Mouse (Mus musculus): Measurements from ENCODE around the gene Spata16.

The Spata16 gene

DNA sequence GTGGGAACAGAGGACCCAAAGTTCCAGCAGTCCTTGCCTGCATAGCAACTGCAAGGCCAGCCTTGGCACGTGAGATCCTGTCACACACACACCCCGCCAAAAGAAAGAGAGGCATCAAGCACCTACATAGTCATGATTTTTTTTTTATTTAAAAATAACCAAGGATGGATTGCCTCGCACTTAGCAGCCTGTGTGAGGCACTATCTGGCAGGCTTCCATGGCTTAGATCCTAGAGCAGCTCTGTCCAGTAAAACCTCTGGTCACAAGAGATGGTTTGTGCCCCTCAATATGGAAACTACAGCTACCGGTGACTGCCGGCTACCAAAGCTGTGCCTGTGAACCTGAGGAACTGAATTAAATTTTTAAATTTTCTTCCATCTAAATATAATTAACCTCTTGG lies 195.5 kb downstream of the Spata16 start:
- no peak for DNase-seq (ENCODE audit: low spot score in 2 of 2)

DNA sequence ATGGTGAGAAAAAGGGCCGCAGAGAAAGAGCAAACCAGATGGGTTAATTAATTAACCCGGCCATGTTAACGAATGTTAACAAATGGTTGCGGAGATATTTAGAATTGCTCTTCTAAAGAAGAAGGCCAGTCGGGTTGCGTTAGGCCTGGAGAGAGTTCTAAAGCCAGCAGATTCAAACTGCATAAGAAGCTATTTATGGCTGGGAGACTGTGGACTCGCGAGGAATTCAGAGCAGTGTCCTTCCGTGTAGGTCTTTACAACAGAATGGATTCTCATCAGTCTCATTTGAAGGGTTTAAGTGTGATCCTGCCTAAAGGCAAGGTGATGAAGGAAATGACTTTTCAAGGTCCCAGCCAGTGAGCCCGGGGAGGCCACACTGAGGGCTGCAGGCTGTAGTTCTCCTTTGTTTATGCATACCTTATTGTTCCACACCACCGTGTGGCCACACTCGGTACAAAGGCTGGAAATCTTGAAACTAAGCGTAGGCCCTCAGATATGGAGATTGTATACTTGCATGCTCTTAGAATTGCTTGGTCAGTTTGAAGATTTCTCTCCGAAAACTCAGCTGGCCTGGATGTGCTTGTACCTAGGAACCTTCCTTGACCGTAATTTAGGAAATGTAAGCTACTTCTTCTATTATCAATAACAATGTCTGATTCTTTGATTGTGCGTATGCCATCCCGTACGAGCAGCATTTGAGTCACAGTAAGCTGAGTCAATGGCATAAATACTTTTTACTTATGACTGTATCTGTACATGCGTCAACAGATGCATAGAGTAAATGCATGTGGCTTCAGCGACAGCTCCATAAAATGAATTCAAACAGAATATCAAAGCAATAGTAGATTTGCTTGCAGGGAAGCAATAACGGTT lies 197.0 kb downstream of the Spata16 start:
- no peak for DNase-seq (ENCODE audit: low spot score in 2 of 2)

DNA sequence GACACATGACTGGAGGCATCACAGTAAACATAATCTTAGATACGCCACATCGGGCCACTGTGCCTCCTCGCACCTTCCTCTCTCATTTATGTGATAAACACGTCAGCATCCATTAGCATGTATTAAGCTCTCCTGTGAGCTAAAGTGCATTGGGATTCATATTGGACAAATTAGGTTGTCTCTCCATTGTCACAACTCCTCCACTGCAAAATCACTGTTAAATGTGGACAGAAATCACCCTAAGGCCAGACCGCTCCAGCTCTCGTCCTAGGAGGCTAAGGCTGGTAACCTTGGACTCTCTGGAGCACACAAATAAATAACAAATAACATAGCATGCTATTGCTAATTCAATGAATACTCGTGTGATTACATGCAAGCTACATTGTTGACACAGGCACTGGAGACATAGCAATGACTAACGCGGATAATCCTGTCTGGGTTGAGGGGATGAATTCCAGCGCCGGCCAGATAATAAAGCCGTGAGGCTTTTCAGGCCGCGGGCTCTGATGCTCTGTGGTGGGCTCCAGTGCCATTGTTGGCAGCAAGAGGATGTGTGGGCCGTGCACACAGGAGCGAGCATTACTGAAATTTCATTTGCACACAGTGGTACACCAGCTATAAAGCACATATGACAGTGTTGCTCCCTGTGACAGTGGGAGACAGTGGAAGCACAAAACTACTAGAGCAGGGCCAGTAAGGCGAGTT lies 197.8 kb downstream of the Spata16 start:
- DNase-seq (ENCODE audit: low spot score in 2 of 2): no peak

DNA sequence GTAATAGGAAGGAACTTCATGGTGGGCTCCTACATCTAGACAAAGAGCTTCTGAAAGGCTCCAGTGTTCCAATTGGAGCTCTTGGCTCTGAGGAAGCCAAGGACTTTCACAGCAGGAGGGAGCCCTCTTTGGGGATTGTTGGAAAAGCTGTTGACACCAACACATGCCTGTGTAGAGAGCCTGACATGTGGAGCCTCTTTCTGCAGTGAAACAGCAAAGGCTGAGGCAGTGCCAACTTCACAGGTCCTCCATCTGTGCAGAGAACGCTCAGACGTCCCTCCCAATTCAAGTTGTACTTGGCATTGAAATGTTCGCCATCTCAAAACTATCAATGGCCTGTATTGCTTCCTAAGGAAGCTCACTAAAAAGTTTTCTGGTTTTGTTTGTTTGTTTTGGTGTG lies 207.6 kb downstream of the Spata16 start:
- DNase-seq (ENCODE audit: low spot score in 2 of 2): no peak

DNA sequence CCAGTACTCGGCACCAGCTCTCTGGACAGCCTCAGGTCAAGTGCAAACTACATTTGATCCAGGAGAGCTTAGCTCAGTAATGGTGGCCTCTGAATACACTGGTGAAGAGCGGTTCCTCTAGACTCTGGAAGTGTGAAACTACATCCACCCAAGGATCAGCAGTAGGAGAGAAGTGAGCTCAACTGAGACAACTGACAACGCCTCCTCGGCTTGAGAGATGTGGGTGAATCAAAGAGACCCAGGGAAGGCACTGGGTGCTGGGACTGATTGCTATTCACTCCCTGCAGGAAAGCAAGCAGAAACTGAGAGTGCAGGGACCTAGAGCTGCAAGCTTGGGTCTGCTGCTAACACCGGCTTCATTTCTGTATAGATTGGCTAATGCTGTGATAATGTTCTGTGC lies 210.5 kb downstream of the Spata16 start:
- no peak for DNase-seq (ENCODE audit: low spot score in 2 of 2)

DNA sequence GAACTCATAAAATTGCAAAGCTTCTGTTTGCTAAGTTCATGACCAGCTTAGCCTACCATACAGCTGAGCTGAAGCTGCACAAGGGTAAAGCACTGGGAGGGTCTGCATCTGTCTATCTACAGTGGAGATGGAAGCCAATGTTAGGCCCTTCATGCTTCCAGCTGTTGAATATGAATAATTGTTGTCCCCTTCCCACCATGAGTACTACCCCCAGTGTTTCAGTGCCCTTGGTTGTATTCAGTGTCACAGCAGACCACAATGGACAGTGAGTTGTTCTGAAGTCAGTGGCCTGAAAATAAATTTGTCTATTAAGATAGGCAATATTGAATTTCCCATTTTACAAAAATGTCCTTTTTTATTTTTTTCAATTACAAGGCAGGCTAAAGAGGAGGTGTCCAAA lies 212.8 kb downstream of the Spata16 start:
- no peak for DNase-seq (ENCODE audit: low spot score in 2 of 2)

DNA sequence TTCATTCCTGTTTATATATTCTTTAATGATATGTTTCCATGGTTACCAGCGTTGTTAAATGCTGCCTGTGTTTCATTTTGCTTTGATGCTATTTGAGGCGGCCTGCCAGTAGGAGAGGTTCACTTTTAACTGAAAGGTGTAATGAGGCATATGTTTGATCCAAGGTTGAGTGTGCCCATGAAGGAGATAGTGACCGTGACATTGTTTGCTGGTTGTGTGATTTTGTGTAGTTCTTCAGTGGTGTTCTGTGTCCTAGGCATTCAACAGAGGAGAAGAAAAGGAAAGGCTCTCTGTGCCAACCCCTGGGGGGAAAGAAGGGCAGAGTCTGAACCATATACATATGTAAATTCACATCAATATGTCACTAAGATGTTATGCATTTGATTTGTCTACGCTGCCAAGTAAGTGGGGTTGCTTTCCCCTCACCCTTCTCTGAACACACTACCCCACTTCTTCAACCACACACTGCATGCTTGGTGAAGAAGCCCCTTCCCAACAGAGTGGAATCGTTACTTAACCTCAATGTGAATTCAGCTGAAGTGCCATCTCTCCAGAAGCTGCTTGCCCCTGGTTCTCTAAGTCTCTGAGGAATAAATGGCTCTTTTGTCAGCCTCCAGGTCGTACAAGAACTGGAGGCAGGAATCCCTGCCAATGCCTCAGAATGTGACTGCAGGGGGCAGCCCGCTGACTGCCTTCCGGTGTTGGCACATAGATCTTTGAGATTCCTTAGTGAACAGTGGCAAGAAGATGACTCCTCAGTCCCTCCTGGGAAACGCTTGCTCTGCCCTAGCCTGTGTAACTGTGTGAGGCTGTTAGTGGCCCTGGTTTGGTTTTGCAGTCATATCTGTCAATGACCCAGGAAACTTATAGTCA lies 213.5 kb downstream of the Spata16 start:
- DNase-seq (ENCODE audit: low spot score in 2 of 2): no peak

DNA sequence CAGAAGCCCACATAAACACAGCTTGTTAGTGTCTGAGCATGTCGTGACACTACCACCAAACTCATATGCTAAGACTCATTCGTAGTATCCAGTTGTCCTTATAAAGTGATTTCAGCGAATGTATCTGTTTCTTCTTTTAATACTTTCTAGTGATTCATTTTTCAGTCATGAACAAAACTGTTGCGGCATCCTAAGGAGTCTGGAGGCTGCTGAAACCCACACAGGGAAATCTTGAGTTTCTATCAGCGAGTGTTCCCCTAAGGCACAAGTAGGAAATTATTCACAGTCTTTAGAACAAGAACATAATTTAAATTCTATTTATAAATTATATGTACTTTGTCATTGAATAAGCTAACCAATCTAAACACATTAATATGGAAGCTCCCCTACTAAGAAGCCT lies 216.1 kb downstream of the Spata16 start:
- DNase-seq (ENCODE audit: low spot score in 2 of 2): no peak

DNA sequence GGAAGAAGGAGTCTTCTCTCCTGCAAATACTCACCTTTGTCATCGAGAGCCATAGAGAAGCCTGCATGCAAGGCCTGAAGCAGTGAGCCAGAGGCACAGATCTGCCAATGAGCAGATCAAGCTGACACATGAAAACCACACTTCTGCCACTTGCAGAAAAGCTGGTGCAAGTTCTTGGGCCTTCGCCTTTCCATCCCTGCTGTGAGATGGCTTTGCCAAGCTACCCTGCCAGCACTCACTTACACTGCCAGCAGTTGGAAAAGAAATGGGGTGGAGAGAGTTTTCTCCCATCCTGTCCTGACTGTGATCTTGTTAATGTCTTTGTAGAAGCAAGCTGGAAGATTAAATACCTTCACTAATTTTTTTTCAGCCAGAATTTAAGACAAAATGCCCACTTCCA lies 237.3 kb downstream of the Spata16 start:
- DNase-seq (ENCODE audit: low spot score in 2 of 2): no peak

DNA sequence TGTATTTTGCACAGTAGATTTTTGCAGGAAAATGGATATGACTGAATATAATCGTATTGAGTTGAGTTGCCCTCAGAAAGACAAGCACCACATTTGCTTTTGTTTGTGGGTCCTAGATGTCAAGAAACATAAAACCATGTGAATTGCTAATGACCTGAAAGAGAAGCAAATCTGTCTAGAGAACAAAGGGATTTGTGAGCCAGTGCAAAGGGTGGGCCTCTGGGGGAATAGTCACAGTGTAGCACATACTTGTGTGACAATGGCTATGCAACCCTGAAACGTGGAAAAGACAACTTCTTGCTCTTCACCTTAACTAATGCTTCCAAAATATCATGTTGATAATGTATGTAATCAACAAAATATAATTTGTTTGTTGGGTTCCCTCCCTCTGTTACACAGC lies 239.9 kb downstream of the Spata16 start:
- DNase-seq (ENCODE audit: low spot score in 2 of 2): no peak

DNA sequence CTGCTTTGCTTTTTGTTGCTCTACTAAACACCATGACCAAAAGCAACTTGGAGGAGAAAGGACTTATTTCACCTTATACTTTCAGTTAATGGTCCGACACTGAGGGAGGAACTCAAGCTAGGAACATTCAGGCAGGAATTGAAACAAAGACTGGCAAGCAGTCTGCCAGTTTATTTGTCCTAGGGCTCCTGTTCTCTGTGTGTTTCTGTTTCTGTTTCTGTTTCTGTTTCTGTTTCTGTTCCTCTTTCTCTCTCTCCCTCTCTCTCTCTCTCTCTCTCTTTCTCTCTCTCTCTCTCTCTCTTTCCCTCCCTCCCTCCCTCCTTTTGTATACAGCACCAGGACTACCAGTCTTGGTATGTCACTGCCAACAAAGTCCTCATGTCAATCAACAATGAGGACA lies 279.2 kb downstream of the Spata16 start:
- DNase-seq (ENCODE audit: low spot score in 2 of 2): no peak

DNA sequence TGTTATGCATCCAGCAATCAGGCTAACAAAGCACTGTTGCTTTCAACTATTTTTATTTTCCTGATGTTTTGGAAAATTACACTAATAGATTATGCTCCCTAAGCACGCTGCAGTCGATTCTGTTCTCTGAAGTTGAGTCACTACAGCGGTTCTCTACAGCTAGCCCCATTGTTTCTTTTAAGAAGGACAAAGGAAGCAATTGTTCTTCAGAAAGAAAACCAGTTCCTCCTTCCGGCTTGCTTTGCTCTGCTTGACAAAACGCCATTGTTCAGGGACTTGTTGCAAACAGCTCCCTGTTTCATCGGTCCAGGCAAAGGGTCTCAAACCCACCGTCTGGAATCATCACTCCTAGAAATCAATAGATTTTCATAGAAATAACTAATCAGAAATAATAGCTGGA lies 283.6 kb downstream of the Spata16 start:
- no peak for DNase-seq (ENCODE audit: low spot score in 2 of 2)

DNA sequence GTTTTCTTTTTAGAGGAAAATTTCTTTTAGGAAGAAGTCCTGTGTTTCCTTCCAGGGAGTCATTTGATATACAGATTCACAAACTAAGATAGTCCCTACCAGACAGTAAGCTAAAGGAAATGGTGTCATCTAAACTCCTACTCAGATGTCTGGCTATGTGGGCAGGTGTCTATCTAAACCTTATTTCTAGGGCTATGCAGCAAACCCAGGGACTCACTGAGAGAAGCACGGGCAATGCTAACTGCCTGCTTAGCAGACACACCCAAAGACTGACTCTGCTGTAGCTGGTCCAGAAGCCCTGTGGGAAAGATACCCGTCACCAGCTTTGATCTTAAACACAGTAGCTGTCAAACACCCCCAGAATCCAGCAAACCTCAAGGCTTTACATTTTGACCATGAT lies 284.2 kb downstream of the Spata16 start:
- DNase-seq (ENCODE audit: low spot score in 2 of 2): no peak

DNA sequence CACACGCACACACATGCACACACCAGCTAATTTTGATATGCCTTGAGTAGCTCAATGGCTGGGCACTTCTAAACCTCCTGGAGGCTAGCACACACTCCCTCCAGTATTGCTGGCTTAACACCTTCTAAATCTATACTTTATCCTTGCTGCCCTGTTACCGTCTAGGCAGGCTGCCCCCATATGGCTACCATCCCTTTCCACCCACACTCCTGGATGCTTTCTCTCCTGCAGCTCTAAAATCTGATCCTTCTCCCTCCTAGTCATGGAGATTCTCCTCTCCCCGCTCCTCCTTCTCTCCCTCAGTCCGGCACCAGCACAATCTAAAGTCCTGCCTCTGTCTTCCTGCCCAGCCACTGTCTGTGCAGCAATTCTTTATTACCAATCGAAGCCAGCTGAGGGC lies 286.0 kb downstream of the Spata16 start:
- DNase-seq (ENCODE audit: low spot score in 2 of 2): no peak

DNA sequence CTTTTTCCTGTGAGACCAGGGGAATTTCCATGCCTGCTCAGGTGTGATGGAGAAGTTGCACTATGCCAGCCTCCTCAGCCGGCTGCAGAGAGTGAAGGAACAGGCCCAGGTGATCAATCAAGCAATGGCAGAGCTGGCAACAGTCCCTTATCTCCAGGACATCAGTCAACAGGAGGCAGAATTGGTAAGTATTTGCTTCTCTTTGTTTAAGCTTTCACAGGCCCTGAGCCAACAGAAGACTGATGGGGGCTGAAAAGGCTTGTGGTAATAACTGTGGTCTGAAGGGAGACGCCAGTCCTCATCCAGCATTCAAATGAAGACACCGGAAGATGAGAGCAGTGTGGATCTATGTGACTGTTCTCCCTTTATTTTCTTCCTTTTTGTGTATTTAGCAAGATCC lies 286.8 kb downstream of the Spata16 start:
- DNase-seq (ENCODE audit: low spot score in 2 of 2): no peak

DNA sequence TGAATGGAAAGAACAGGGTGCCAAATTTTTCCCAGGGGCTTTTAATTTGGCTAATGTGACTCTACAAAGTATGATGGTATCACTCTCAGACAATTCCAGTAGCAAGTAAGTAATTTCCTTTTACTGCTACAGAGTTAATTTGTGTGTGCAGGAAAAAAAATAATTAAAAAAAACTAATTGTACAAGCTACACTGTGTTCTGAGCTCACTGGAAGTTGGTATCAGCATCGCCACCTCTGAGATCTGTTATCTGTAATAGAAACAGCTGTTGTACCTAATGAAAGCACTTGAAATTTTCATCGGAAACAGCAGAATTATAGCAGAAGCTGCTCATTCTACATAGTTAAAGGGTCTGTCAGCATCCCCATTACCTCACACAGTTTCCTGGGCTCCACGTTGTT lies 295.7 kb downstream of the Spata16 start:
- no peak for DNase-seq (ENCODE audit: low spot score in 2 of 2)

DNA sequence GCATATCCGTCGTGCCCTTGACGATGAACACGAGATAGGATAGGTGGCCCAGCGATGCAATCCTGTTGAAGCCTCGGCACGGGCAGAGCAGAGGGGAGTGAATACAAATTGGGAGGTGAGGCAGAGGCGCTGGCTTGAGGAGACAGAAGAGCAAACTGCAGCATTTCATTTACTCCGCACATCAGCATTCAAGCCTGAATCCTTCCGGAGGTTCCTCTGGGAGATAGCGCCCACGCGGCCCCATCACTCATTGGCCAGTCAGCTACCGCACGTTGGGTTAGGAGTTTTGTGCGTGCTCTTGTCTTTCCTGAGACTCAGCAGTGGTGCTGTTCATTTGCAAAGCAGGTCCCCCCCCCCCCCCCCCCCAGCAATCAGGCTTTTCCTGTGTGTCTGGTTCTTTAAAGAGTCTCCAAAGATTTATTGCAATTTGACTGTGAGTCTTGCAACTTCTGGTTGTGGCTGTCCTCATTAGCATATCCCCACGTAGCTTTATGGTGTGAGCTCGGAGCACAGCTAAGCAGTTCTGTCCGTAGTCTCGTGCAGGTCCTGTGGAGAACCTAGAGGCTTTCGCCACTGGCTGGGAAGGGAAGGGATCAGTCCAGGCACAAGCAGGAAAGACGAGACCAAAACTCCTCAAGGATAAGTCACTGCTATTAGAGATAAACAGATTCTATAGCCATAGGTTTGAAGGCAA lies 299.6 kb downstream of the Spata16 start:
- no peak for DNase-seq (ENCODE audit: low spot score in 2 of 2)

DNA sequence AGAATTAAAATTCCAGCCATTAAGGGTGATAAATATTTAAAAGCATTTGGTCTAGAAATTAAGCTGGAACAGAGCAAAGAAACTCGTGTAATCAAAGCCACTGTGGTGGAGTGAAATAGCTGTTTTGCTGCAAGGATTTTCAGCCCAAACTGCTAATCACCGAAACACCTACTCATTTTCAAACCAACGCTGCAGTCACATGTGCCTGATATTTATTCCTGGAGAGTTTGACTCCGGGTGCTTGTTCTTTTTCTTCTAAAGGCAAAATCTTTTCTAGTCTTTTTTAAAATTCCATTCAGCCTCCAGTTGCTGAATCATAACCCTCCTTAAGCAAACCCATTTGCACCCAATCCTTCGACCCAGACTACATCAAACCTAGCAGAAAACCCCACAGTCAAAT lies 329.4 kb downstream of the Spata16 start:
- DNase-seq (ENCODE audit: low spot score in 2 of 2): no peak

DNA sequence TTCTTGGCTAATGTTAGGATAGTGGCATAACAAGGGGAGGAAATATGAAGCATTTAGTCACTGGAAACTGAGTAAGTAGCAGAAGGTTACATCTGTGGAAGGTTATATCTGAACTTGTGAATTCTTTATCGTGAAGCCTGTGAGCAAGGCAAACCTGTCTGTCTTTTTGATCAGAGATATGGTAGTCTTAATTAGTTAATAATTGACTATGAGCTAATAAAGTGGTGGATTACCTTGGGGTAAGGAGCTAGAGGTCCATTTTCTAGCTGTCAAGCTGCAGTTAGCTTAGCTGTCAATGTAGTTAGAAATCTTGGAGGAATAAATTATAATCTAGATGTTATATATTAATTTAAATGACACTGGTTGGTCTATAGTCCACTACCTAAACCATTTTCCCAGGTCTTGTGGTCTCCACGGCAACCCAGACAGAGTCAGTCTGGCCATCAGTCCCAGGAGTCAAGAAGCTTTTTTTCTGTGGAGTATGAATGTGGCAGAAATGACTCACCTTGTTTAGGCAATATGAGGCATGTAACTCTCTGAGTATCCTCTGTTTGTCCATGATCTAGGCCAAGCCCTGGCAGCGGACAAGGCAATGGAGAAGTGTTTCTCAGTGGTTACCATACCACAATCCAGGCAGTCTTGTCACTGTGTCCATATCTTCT lies 331.6 kb downstream of the Spata16 start:
- peak in 1 of 2 experiments; percentile 8 for DNase-seq (ENCODE audit: low spot score in 2 of 2)

DNA sequence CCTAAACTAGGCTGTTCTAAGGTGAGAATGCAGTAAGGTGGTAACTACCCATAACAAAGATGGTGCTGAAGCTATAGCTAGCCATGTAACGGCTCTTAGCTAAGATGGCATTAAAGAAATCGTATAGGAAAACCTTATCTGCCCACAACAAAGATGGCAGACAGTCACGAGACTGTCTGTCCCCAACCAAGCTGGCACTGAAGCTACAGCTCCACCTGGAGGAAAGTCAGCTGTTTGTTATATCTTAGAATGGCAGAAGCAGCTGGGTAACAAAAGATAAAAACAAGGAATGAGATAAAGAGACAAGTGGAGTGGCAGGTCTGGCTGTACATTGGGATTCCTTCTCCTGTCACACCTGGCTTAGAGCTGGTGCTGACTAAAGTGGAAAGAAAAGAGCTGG lies 333.1 kb downstream of the Spata16 start:
- no peak for DNase-seq (ENCODE audit: low spot score in 2 of 2)

DNA sequence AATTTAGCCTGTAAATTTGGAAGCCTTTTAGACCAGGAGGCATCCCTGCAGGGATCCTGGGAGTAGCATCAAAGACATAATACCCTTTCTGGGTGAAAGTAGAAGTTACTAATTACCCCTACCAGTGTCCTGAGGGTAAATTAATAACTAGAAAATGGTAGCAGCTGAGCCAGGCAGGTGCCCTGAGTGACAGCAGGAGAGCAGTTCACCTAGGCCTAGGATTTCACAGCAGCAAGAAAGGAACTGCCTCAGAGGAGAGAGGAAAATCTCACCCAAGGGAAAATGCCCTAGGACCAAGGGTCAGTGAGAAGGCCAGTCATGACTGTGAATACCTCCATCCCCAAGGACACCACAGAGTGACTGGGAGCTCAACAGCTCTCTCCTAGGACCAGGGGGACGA lies 333.9 kb downstream of the Spata16 start:
- no peak for DNase-seq (ENCODE audit: low spot score in 2 of 2)

Measured in urinary bladder, adult 18-20 months (tissue).